ENCODE assay signal across 8 mouse cellular contexts in the genomic region with DNA sequence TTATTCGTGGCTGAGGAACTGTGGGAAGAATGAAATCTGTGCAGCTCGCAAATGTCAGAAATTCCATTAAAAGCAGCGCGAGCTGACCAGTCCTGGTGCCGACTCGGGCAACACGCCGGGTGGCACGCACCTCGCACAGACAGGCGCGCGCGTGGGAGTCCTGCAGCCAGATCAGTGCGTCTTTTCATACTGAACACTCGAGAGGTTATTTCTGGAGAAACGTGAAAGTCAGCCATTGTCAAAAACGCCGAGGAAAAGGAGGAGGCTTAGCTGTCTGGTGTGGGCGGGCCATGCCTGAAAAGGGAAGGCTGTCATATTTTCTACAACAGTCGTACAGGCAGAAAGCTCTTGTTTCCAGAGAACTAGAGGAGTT. TPM values are rescaled to one million over a fixed set of nuclear protein-coding genes. Genes with fewer than 3 reads are reported as not detected.
A peak's percentile ranks its signal among the peaks of the same experiment; 100 is the strongest.
DNase-seq lines count a peak whose midpoint lies in the region; ATAC-seq and TF ChIP-seq lines count a peak whose summit lies in the region.

No protein-coding gene starts in this region.

- H3ac ChIP-seq in myocyte (ENCODE audit: control insufficient read depth, insufficient read length): peak overlapping the region; percentile 94

- H3K4me3 ChIP-seq in heart, embryonic 13.5 days: peak overlapping the region; percentile 98
- H3K4me3 ChIP-seq in embryonic fibroblast, embryonic 13.5 days (ENCODE audit: insufficient read depth, low read length): peak overlapping the region; percentile 46
- peak overlapping the region; percentile 90 for H3K4me3 ChIP-seq in limb, embryonic 10.5 days
- peak overlapping the region; percentile 89 for H3K4me3 ChIP-seq in myocyte

- no peaks in the 10 kb centered on the region for H3K9me3 ChIP-seq in heart, embryonic 13.5 days
- no peaks in the 10 kb centered on the region for H3K9me3 ChIP-seq in limb, embryonic 10.5 days (replicated peaks)

- TF ChIP-seq POLR2A in embryonic fibroblast, embryonic 13.5 days (IDR thresholded peaks at IDR 0.05; ENCODE audit: low read depth, low read length): no peak
- TF ChIP-seq POLR2A in myocyte (IDR thresholded peaks at IDR 0.05; ENCODE audit: insufficient read length, low read depth): no peak

- DNase-seq in heart, adult 8-10 months (ENCODE audit: low spot score): no peak
- no peak for DNase-seq in limb, embryonic 10.5 days (ENCODE audit: low spot score)
- DNase-seq in urinary bladder, adult 18-20 months (ENCODE audit: low spot score in 2 of 2): no peak
- no peak for DNase-seq in ovary, postnatal 36 days (ENCODE audit: low spot score)

- no peaks in the 10 kb centered on the region for H3K27me3 ChIP-seq in heart, embryonic 13.5 days (replicated peaks)
- H3K27me3 ChIP-seq in limb, embryonic 10.5 days (ENCODE audit: low read depth, poor library complexity, severe bottlenecking): no peaks in the 10 kb centered on the region
- no peaks in the 10 kb centered on the region for H3K27me3 ChIP-seq in myocyte (ENCODE audit: control insufficient read depth, insufficient read depth, insufficient read length)

- no peaks in the 10 kb centered on the region for H3K36me3 ChIP-seq in heart, embryonic 13.5 days
- H3K36me3 ChIP-seq in limb, embryonic 10.5 days: no peaks in the 10 kb centered on the region
- no peaks in the 10 kb centered on the region for H3K36me3 ChIP-seq in myocyte (ENCODE audit: control insufficient read depth, insufficient read depth)

- WGBS in heart, embryonic 13.5 days: 3% methylated on average over 21 of the region's 21 CpGs
- WGBS in limb, embryonic 10.5 days: 5% methylated on average over 21 of the region's 21 CpGs

- 0 out of 2 replicates have a peak, but pooled peaks have one; percentile 0 for ATAC-seq in heart, embryonic 13.5 days (ENCODE audit: extremely low read depth, insufficient number of reproducible peaks, low FRiP score, low TSS enrichment)
- ATAC-seq in CD4-positive, CD25-positive, alpha-beta regulatory T cell, adult 4 months: peak; percentile 9

- H3K4me2 ChIP-seq in heart, embryonic 13.5 days: peak overlapping the region; percentile 82
- peak overlapping the region; percentile 95 for H3K4me2 ChIP-seq in myocyte (ENCODE audit: low read depth)

- TF ChIP-seq CTCF in embryonic fibroblast, embryonic 13.5 days (IDR thresholded peaks at IDR 0.05; ENCODE audit: borderline replicate concordance, insufficient read depth, low read length): no peak

- peaks cover 42% of the 10 kb centered on the region for H3K4me1 ChIP-seq in heart, embryonic 13.5 days
- peaks cover 9% of the 10 kb centered on the region for H3K4me1 ChIP-seq in embryonic fibroblast, embryonic 13.5 days (ENCODE audit: control insufficient read depth, insufficient read depth, low read length)
- peaks cover 26% of the 10 kb centered on the region for H3K4me1 ChIP-seq in limb, embryonic 10.5 days

- peak overlapping the region; percentile 100 for H3K27ac ChIP-seq in heart, embryonic 13.5 days (replicated peaks)
- peak overlapping the region; percentile 95 for H3K27ac ChIP-seq in embryonic fibroblast, embryonic 13.5 days (ENCODE audit: insufficient read depth, low read length)
- H3K27ac ChIP-seq in limb, embryonic 10.5 days: peak overlapping the region; percentile 98

- H3K9ac ChIP-seq in heart, embryonic 13.5 days: peak overlapping the region; percentile 75

- peaks cover 37% of the 10 kb centered on the region for H3K79me2 ChIP-seq in myocyte (ENCODE audit: control insufficient read depth, insufficient read depth)

TF ChIP-seq in myocyte, 11 proteins besides CTCF, POLR2A, EP300 and RAD21:
- no peak for TF ChIP-seq REST (IDR thresholded peaks at IDR 0.05; ENCODE audit: insufficient read depth, insufficient read length)
- no peak for TF ChIP-seq E2F4 (IDR thresholded peaks at IDR 0.05; ENCODE audit: insufficient read depth)
- TF ChIP-seq CEBPB (IDR thresholded peaks at IDR 0.05; ENCODE audit: insufficient read depth, poor library complexity, severe bottlenecking): no peak
- TF ChIP-seq USF1 (IDR thresholded peaks at IDR 0.05; ENCODE audit: low read depth): no peak
- TF ChIP-seq MYOD1 (IDR thresholded peaks at IDR 0.05; ENCODE audit: control insufficient read depth in 1 of 3, insufficient read length in 2 of 3, low read depth in 2 of 3): no peak
- no peak for TF ChIP-seq SRF (IDR thresholded peaks at IDR 0.05; ENCODE audit: control insufficient read depth, insufficient read length, low read depth)
- TF ChIP-seq POLR2AphosphoS2 (IDR thresholded peaks at IDR 0.05; ENCODE audit: insufficient read length, low read depth): no peak
- no peak for TF ChIP-seq MAX (IDR thresholded peaks at IDR 0.05; ENCODE audit: low read depth)
- no peak for TF ChIP-seq MYOG (IDR thresholded peaks at IDR 0.05; ENCODE audit: control insufficient read depth in 1 of 3, insufficient read depth in 1 of 3, insufficient read length in 2 of 3, low read depth in 2 of 3)
- no peak for TF ChIP-seq TCF12 (IDR thresholded peaks at IDR 0.05; ENCODE audit: insufficient read depth, poor library complexity, severe bottlenecking)
- no peak for TF ChIP-seq TCF3 (IDR thresholded peaks at IDR 0.05; ENCODE audit: insufficient read length, low read depth)

RNA-seq across cellular contexts. Expression of a gene that starts 0.7 kb away (rescaled TPM):
- polyA plus RNA-seq in heart, embryonic 13.5 days (2015; fragmentation: Nextera tagmentation; extraction: Ambion mirVana): 235 and 261 TPM in 2 replicates
- 10 to 100 TPM; 76.2 to 78.6 (median 77.5) TPM for total RNA-seq in heart, adult 8-10 months (2022)
- polyA plus RNA-seq in CD4-positive, CD25-positive, alpha-beta regulatory T cell, adult 4 months (2017; shearing (Covaris generic)): 10 to 100 TPM; 72.8 to 96.1 TPM
- polyA plus RNA-seq in embryonic fibroblast, embryonic 13.5 days (2011; ENCODE audit: insufficient read length, low read depth, missing spikeins): 147 and 150 TPM in 2 replicates
- polyA plus RNA-seq in limb, embryonic 10.5 days (2016; fragmentation: Nextera tagmentation; extraction: Ambion mirVana): 179 and 186 TPM in 2 replicates
- 64.4 TPM for polyA plus RNA-seq in myocyte (2012; fragmentation: generic; extraction: Trizol)

Comparison
In these comparisons a context has a peak if more than half of its experiments do, and no peak if none do; other contexts are left out.
1. H3K4me3 ChIP-seq: peak in every context shown above with its lines; median percentile 98 in heart, embryonic 13.5 days; 90 in limb, embryonic 10.5 days; 89 in myocyte; 46 in embryonic fibroblast, embryonic 13.5 days.